Mouse (Mus musculus) CD4-positive, CD25-positive, alpha-beta regulatory T cell, adult 2 months (primary cell): ENCODE measurements around the gene Carnmt1.
A peak's percentile ranks its signal among the peaks of the same experiment; 100 is the strongest.

Experiments used
- DNase-seq: peaks from one replicate; pipeline ENCODE4 v3.0.0-alpha.2; 2012; ENCODE audit warnings: low read depth, low spot score

Carnmt1 gene

GRCm38 (mm10) chr19:18670608-18671007 lies at the start of gene Carnmt1:
Carnmt1 (plus strand) TSS chr19:18670764.
- peak; percentile 99 for DNase-seq

- no peak for DNase-seq
These were observed 46.7 kb upstream of the Carnmt1 start for GRCm38 (mm10) chr19:18623894-18624293.

GRCm38 (mm10) chr19:18629589-18629988 lies 41.0 kb upstream of the Carnmt1 start:
- no peak for DNase-seq

- peak; percentile 29 for DNase-seq
These were observed 40.1 kb upstream of the Carnmt1 start for GRCm38 (mm10) chr19:18630221-18631119.

- peak; percentile 51 for DNase-seq
These were observed 39.4 kb upstream of the Carnmt1 start for GRCm38 (mm10) chr19:18631161-18631643.

GRCm38 (mm10) chr19:18631644-18632219 lies 38.8 kb upstream of the Carnmt1 start, which contains the start of the genes Ostf1 and Nmrk1:
Ostf1 (minus strand) TSS chr19:18631823.
Nmrk1 (plus strand) TSS chr19:18631950.
- DNase-seq: peak; percentile 92

- no peak for DNase-seq
These were observed 38.1 kb upstream of the Carnmt1 start for GRCm38 (mm10) chr19:18632231-18633185.

GRCm38 (mm10) chr19:18637954-18638353 lies 32.6 kb upstream of the Carnmt1 start:
- no peak for DNase-seq

GRCm38 (mm10) chr19:18638949-18639348 lies 31.6 kb upstream of the Carnmt1 start:
- DNase-seq: no peak

GRCm38 (mm10) chr19:18639552-18639951 lies 31.0 kb upstream of the Carnmt1 start:
- peak; percentile 64 for DNase-seq

- DNase-seq: no peak
These were observed 29.6 kb upstream of the Carnmt1 start for GRCm38 (mm10) chr19:18641001-18641400.

- DNase-seq: no peak
These were observed 27.2 kb upstream of the Carnmt1 start for GRCm38 (mm10) chr19:18643411-18643810.

GRCm38 (mm10) chr19:18644084-18644483 lies 26.5 kb upstream of the Carnmt1 start:
- DNase-seq: no peak

- peak; percentile 9 for DNase-seq
These were observed 24.2 kb upstream of the Carnmt1 start for GRCm38 (mm10) chr19:18646397-18646796.

GRCm38 (mm10) chr19:18646853-18647420 lies 23.6 kb upstream of the Carnmt1 start:
- peak; percentile 24 for DNase-seq

- no peak for DNase-seq
These were observed 22.6 kb upstream of the Carnmt1 start for GRCm38 (mm10) chr19:18647775-18648557.

GRCm38 (mm10) chr19:18648558-18648945 lies 22.0 kb upstream of the Carnmt1 start:
- DNase-seq: no peak

- DNase-seq: no peak
These were observed 20.6 kb upstream of the Carnmt1 start for GRCm38 (mm10) chr19:18649955-18650354.

GRCm38 (mm10) chr19:18650473-18650872 lies 20.1 kb upstream of the Carnmt1 start:
- DNase-seq: no peak

- DNase-seq: no peak
These were observed 18.0 kb upstream of the Carnmt1 start for GRCm38 (mm10) chr19:18652592-18652991.
